Comparison of ENCODE assay signal across 18 mouse cellular contexts in the genomic region with DNA sequence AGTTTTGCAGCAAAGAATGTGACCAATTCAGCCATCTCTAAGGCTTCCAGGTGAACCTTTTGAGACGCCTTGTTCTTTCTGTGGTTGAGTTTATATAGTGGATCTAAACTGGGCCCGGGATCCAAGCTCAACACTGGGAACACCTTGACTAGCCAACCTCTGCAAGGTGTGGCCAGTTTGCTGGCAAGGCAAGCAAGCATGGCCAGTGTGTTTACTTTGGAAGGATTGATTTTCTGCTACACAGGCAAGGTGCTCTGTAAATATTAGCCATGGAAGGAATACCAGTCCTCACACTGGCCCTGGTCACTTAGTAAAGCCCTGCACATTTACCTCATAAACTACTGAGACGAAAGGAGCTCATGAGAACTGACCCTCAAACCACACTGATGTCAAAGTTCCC.
DNase-seq lines count a peak whose midpoint lies in the region; ATAC-seq and TF ChIP-seq lines count a peak whose summit lies in the region.
"Had no signal": no experiment of that assay in that cellular context is flagged by ENCODE, and none has a peak within 500 bp of the region (broad histone marks: within the 10 kb centered on the region; RNA-seq: fewer than 3 reads in every experiment).

No protein-coding gene starts in this region.

- WGBS in kidney, embryonic 16.5 days: 48% methylated on average over 3 of the region's 3 CpGs
- WGBS in liver, embryonic 14.5 days (ENCODE audit: insufficient replicate concordance): 57% methylated on average over 3 of the region's 3 CpGs

- H3K27me3 ChIP-seq in kidney, embryonic 16.5 days (ENCODE audit: insufficient read depth, low read length): no peaks in the 10 kb centered on the region
- H3K27me3 ChIP-seq in liver, embryonic 14.5 days (ENCODE audit: control insufficient read depth, insufficient read depth, low read length): no peaks in the 10 kb centered on the region
- H3K27me3 ChIP-seq: CH12.LX; limb, embryonic 13.5 days; midbrain, embryonic 12.5 days; neural tube, embryonic 13.5 days had no signal

- H3K9me3 ChIP-seq in kidney, embryonic 16.5 days (ENCODE audit: low read length): no peaks in the 10 kb centered on the region
- H3K9me3 ChIP-seq in liver, embryonic 14.5 days (ENCODE audit: control insufficient read depth, low read length): no peaks in the 10 kb centered on the region
- H3K9me3 ChIP-seq: forebrain, embryonic 10.5 days; limb, embryonic 13.5 days; midbrain, embryonic 12.5 days; neural tube, embryonic 13.5 days had no signal

- peak; percentile 59 for ATAC-seq in kidney, embryonic 16.5 days (ENCODE audit: low FRiP score, low TSS enrichment)
- ATAC-seq in liver, embryonic 14.5 days (ENCODE audit: insufficient read depth): peak; percentile 55
- ATAC-seq: inflammation-experienced regulatory T-cells, adult 6 months had no signal

- no peak overlapping the region for H3K9ac ChIP-seq in kidney, embryonic 16.5 days (replicated peaks; ENCODE audit: low read length)
- no peak overlapping the region for H3K9ac ChIP-seq in liver, embryonic 14.5 days (replicated peaks)
- H3K9ac ChIP-seq: limb, embryonic 13.5 days; midbrain, embryonic 12.5 days; neural tube, embryonic 13.5 days had no signal

- DNase-seq in lung, adult 18-20 months: peak; percentile 19 to 53
- DNase-seq in lung, postnatal 10 days: no peak
- no peak for DNase-seq in liver, embryonic 14.5 days (ENCODE audit: low read depth in 3 of 3, low spot score in 3 of 3)
- peak; percentile 27 for DNase-seq in yolk sac, embryonic 10.5 days (ENCODE audit: low spot score)
- no peak for DNase-seq in ovary, postnatal 36 days (ENCODE audit: low spot score)
- DNase-seq in cerebellum, adult 8-10 months: no peak
- DNase-seq in ovary, postnatal 10 days (ENCODE audit: low spot score): no peak
- DNase-seq: cerebellum, postnatal 10 days; retina, postnatal 1 day; thymus, postnatal 36 days had no signal

- H3K27ac ChIP-seq in kidney, embryonic 16.5 days (ENCODE audit: low read length): peak overlapping the region; percentile 31
- no peak overlapping the region for H3K27ac ChIP-seq in liver, embryonic 14.5 days
- H3K27ac ChIP-seq: forebrain, embryonic 10.5 days; limb, embryonic 13.5 days; macrophage; midbrain, embryonic 12.5 days; neural tube, embryonic 13.5 days had no signal

- no peak overlapping the region for H3K4me2 ChIP-seq in kidney, embryonic 16.5 days (replicated peaks; ENCODE audit: low read depth, low read length)
- H3K4me2 ChIP-seq in liver, embryonic 14.5 days (ENCODE audit: low read depth): no peak overlapping the region
- H3K4me2 ChIP-seq: limb, embryonic 13.5 days; midbrain, embryonic 12.5 days; neural tube, embryonic 13.5 days had no signal

- no peak for TF ChIP-seq CTCF in liver, embryonic 14.5 days (IDR thresholded peaks at IDR 0.05; ENCODE audit: low read depth)

- H3K4me3 ChIP-seq in kidney, embryonic 16.5 days (ENCODE audit: low read length): no peak overlapping the region
- H3K4me3 ChIP-seq in liver, embryonic 14.5 days (ENCODE audit: insufficient read depth in 1 of 2, low read depth in 2 of 2, low read length in 2 of 2): no peak overlapping the region
- H3K4me3 ChIP-seq: forebrain, embryonic 10.5 days; limb, embryonic 13.5 days; midbrain, embryonic 12.5 days; neural tube, embryonic 13.5 days had no signal

- no peak for TF ChIP-seq EP300 in liver, embryonic 14.5 days (IDR thresholded peaks at IDR 0.05; ENCODE audit: low read depth)

- no peaks in the 10 kb centered on the region for H3K36me3 ChIP-seq in kidney, embryonic 16.5 days (ENCODE audit: insufficient read depth, low read length)
- no peaks in the 10 kb centered on the region for H3K36me3 ChIP-seq in liver, embryonic 14.5 days (replicated peaks; ENCODE audit: control insufficient read depth, insufficient read depth, low read depth)
- H3K36me3 ChIP-seq: forebrain, embryonic 10.5 days; limb, embryonic 13.5 days; midbrain, embryonic 12.5 days; neural tube, embryonic 13.5 days had no signal

- H3K4me1 ChIP-seq in kidney, embryonic 16.5 days (ENCODE audit: insufficient read depth, low read length): peaks cover 20% of the 10 kb centered on the region
- H3K4me1 ChIP-seq in liver, embryonic 14.5 days (replicated peaks; ENCODE audit: control insufficient read depth in 2 of 2, insufficient read depth in 2 of 2, low read length in 1 of 2): peaks cover 0 to 10% of the 10 kb centered on the region in 2 experiments; a peak in 2 of 4 replicates
- H3K4me1 ChIP-seq: forebrain, embryonic 10.5 days; midbrain, embryonic 12.5 days; neural tube, embryonic 13.5 days had no signal

Comparison
In these comparisons a context has a peak if more than half of its experiments do, and no peak if none do; other contexts are left out.
1. DNase-seq: peak in lung, adult 18-20 months (2 of 2) and yolk sac, embryonic 10.5 days (single experiment); none in lung, postnatal 10 days (single experiment), liver, embryonic 14.5 days (0 of 3), ovary, postnatal 36 days (single experiment), cerebellum, adult 8-10 months (single experiment) and ovary, postnatal 10 days (single experiment).